Mouse (Mus musculus): ENCODE results near the gene Cpsf7. TPM values are rescaled to one million over a fixed set of nuclear protein-coding genes. Genes with fewer than 3 reads are reported as not detected.
A peak's percentile ranks its signal among the peaks of the same experiment; 100 is the strongest.

Cpsf7 gene
- polyA plus RNA-seq, 1 experiment from 2014 or later: 71.9 TPM

- CTCF ChIA-PET: interaction anchor here (0.9 to 1.4 kb wide), 3 partner anchors 8 to 13 kb away, joined by 3 to 6 read pairs (median 4); no protein-coding TSS in a partner anchor
- no peak for TF ChIP-seq CTCF (IDR thresholded peaks at IDR 0.05)
Measured at GRCm38 (mm10) chr19:10510759-10511330, 14.2 kb upstream of the Cpsf7 start.

DNA sequence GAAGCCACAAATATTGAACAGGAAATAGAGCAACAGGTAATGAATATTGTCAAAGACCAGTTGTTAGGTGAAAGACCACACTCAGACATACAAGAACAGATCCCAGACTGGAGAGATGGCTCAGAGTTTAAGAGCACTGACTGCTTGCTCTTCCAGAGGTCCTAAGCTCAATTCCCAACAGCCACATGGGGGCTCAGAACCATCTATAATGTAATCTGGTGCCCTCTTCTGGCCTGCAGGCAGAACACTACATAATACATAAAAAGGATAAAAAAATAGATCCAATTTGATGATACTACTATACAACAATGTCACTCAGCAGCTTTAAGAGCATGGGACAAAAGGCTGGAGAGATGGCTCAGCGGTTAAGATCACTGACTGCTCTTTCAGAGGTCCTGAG is 4.7 kb upstream of the Cpsf7 start:
- ATAC-seq (no peak), DNase-seq (ENCODE audit: low read depth, low spot score) (no peak)
- ChIA-PET CTCF (interaction anchor here (0.9 to 2.6 kb wide), 3 partner anchors 9 to 21 kb away, joined by 3 to 10 read pairs (median 4); no protein-coding TSS in a partner anchor), POLR2A (interaction anchor here (0.7 kb wide), 1 partner anchor 59 kb away, joined by 3 read pairs; no protein-coding TSS in a partner anchor)
- TF ChIP-seq CTCF (IDR thresholded peaks at IDR 0.05): peak; percentile 70
- in situ Hi-C loops (cut with MboI; ENCODE audit: low pct_unique_long_range_greater_than_20kb): no loop called here
- no peaks in the 10 kb centered on the region for H3K27me3 ChIP-seq

More at GRCm38 (mm10) chr19:10510759-10511330, 14.2 kb upstream of the Cpsf7 start:
- in situ Hi-C loops (cut with MboI; ENCODE audit: low pct_unique_long_range_greater_than_20kb): no loop called here
- H3K27me3 ChIP-seq: no peaks in the 10 kb centered on the region
- DNase-seq (ENCODE audit: low read depth, low spot score) (no peak), ATAC-seq (no peak)
- POLR2A ChIA-PET: no interaction called here

DNA sequence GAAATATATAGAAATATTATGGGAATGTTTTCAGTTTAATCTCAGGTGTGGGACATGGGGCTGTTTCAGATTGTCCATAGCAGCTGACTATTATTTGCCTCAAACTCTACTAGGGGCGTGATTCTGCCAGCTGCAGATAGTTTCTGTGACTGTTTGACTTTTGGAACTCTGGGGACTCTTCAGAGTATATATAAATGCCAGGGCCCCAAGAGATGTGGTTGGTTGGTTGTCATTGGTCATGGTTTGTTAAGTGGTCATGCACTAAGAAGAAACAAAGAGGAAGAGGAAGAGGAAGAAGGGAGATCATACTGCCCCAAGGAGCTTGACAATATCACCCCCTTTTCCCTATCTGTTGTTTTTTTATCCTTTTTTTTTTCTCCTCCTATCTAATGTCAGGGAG is 3.1 kb upstream of the Cpsf7 start:
- H3K27me3 ChIP-seq: no peaks in the 10 kb centered on the region
- POLR2A ChIA-PET: interaction anchor here (1.3 kb wide), 1 partner anchor 23 kb away, joined by 3 read pairs; no protein-coding TSS in a partner anchor
- CTCF ChIA-PET: interaction anchor here (1.0 to 2.9 kb wide), 2 partner anchors 20 to 25 kb away, joined by 3 to 12 read pairs; no protein-coding TSS in a partner anchor
- DNase-seq (ENCODE audit: low read depth, low spot score) (no peak), ATAC-seq (no peak)
- TF ChIP-seq CTCF (IDR thresholded peaks at IDR 0.05): no peak
- in situ Hi-C loops (cut with MboI; ENCODE audit: low pct_unique_long_range_greater_than_20kb): no loop called here

DNA sequence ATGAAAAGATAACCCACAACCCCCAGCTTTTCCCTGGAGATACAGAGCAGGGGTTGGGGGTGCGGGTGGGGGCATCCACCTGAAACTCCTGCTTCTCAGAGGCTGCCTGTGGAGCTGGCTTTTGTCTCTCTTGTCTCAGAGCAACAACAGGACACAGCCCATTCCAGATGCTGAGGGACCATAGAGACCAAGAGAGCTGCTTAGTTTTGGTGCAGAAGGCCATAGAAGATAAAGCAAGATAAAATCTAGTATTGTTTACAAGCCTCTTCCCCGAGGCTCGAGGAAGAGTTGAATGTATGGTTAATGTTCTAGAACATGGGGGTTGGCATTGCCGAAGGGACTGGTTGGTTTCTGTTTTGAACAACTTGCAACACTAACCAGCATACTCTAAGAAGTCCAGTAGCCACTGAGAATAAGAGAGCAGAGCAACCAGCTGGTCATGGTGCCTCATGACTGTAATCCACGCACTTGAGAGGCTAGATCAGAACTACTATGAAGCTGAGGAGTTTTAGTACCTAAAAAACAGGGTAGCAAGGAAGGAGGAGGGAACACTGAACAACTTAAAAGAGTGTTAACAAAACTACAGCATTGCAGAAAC is 1.5 kb upstream of the Cpsf7 start:
- no peaks in the 10 kb centered on the region for H3K27me3 ChIP-seq
- ChIA-PET CTCF (interaction anchor here (2.9 kb wide), 1 partner anchor 22 kb away, joined by 12 read pairs; no protein-coding TSS in a partner anchor), POLR2A (no interaction called here)
- ATAC-seq (no peak), DNase-seq (ENCODE audit: low read depth, low spot score) (no peak)
- no peak for TF ChIP-seq CTCF (IDR thresholded peaks at IDR 0.05)
- in situ Hi-C loops (cut with MboI; ENCODE audit: low pct_unique_long_range_greater_than_20kb): no loop called here

GRCm38 (mm10) chr19:10524784-10525105 is 321 bp upstream of the Cpsf7 start:
- DNase-seq (ENCODE audit: low read depth, low spot score) (peak; percentile 20), ATAC-seq (peak; percentile 45)
- no peaks in the 10 kb centered on the region for H3K27me3 ChIP-seq
- TF ChIP-seq CTCF (IDR thresholded peaks at IDR 0.05): no peak
- POLR2A ChIA-PET: interaction anchor here (0.6 to 1.2 kb wide), 2 partner anchors 19 to 36 kb away, joined by 3 read pairs; no protein-coding TSS in a partner anchor
- in situ Hi-C loops (cut with MboI; ENCODE audit: low pct_unique_long_range_greater_than_20kb): no loop called here
- CTCF ChIA-PET: interaction anchor here (1.1 to 2.3 kb wide), 2 partner anchors 12 to 15 kb away, joined by 4 to 8 read pairs; no protein-coding TSS in a partner anchor

DNA sequence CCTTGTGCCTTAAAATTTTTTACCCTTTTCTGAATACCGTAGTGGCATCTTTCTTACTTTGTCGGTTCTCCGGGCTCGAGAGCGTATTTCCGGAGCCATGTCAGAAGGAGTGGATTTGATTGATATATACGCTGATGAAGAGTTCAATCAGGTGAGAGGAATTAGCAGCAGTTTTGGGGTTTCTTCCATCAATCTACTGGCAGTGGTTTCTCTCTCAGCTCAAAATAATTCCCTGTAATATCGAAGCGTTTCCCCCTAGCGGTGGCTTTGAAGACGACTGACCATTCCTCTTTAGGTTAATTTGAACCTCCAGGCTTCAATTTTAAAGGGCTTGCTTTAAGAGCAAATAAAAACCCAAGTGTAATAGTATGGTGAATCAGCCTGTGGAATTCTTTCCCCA is 844 bp downstream of the Cpsf7 start, which contains the start of gene Sdhaf2:
TSS of gene Sdhaf2 (minus strand) at position 233 of the 400 bp plus-strand sequence.
- in situ Hi-C loops (cut with MboI; ENCODE audit: low pct_unique_long_range_greater_than_20kb): no loop called here
- ATAC-seq (no peak), DNase-seq (ENCODE audit: low read depth, low spot score) (peak; percentile 20)
- ChIA-PET POLR2A (interaction anchor here (0.6 to 1.3 kb wide), 7 partner anchors 10 to 1522 kb away, joined by 3 to 4 read pairs (median 3); partner anchors contain the start of gene Tmem216), CTCF (interaction anchor here (1.0 to 2.3 kb wide), 5 partner anchors 10 to 76 kb away, joined by 3 to 8 read pairs (median 4); no protein-coding TSS in a partner anchor)
- TF ChIP-seq CTCF (IDR thresholded peaks at IDR 0.05): peak; percentile 68
- no peaks in the 10 kb centered on the region for H3K27me3 ChIP-seq

DNA sequence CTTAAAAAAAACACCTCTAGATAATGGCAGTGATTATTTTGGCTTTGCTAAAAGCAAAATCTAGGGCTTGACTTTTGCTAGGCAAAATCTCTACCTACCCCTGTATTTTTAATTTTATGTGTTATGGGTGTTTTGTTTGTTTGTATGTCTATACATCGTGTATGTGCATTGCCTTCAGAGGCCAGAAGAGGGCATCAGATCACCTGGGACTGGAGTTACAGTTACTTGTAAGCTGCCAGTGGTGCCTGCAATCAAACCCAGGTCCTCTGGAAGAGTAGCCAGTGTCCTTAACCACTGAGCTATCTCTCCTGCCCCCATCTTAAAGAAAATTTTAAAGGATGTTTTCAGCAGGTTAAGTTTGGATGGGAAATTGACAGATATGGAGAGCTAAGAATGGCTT is 5.0 kb downstream of the Cpsf7 start:
- DNase-seq (ENCODE audit: low read depth, low spot score) (no peak), ATAC-seq (no peak)
- POLR2A ChIA-PET: no interaction called here
- in situ Hi-C loops (cut with MboI; ENCODE audit: low pct_unique_long_range_greater_than_20kb): no loop called here
- CTCF ChIA-PET: interaction anchor here (0.7 to 1.6 kb wide), 4 partner anchors 9 to 72 kb away, joined by 3 to 5 read pairs (median 4); no protein-coding TSS in a partner anchor
- H3K27me3 ChIP-seq: no peaks in the 10 kb centered on the region
- TF ChIP-seq CTCF (IDR thresholded peaks at IDR 0.05): peak; percentile 50

GRCm38 (mm10) chr19:10539454-10539853 is 14.4 kb downstream of the Cpsf7 start:
- no peak for ATAC-seq
- TF ChIP-seq CTCF (IDR thresholded peaks at IDR 0.05): no peak
- H3K27me3 ChIP-seq: no peaks in the 10 kb centered on the region
- POLR2A ChIA-PET: no interaction called here
- in situ Hi-C loops (cut with MboI; ENCODE audit: low pct_unique_long_range_greater_than_20kb): no loop called here
- DNase-seq (ENCODE audit: low read depth, low spot score): no peak
- CTCF ChIA-PET: interaction anchor here (0.9 to 2.5 kb wide), 5 partner anchors 9 to 36 kb away, joined by 3 to 14 read pairs (median 5); partner anchors contain the start of genes Cpsf7 and Sdhaf2

DNA sequence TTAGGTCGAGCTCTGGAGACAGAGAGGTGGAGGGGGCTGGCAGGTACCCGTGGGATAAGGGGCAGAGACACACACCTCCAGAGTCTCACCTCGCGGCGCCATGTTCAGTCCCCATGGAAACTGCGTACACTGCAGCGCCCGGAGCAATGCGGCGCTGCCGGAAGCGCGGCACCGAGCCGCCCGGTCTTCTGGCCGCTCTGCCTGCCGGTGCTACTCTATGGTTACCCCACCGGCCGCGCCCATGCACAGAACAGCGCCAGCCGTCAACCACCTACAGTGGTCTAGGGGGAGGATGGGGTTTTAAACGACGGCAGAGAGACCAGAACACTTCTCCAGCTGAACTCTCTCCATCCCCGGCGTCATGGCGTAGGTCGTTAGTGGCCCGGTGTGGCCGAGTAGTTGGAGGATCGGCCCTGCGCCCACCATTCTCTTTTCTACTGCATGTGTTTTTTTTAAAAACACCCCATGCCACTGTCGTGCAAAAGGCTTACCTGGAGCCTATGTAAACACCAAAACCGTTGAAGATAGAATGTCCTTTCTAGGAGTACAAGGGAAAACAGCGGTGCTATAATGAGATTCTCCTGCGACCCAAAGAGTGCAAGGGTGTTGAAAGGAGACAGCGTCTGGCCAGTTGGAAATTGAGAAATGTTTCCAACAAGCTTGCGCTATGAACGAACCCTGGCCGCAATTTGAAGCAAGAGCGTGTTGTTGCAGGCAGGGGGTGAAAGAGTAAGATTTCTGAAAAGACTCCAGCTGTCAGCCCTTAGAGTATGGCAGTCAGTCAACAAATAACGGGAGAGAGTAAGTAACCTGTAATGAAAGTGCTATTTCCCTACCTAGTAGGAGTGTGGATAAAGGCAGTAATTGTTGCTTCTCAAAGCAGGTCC is 30.8 kb downstream of the Cpsf7 start, which contains the start of gene Tmem216:
TSS of gene Tmem216 (minus strand) at position 615 of the 887 bp plus-strand sequence.
- TF ChIP-seq CTCF (IDR thresholded peaks at IDR 0.05): no peak
- ATAC-seq: peak; percentile 94
- DNase-seq (ENCODE audit: low read depth, low spot score): no peak
- ChIA-PET POLR2A (interaction anchor here (0.7 to 3.1 kb wide), 9 partner anchors 10 to 53 kb away, joined by 3 to 17 read pairs (median 4); partner anchors contain the start of genes Ddb1 and Tkfc), CTCF (interaction anchor here (1.0 to 3.4 kb wide), 3 partner anchors 17 to 47 kb away, joined by 3 to 14 read pairs (median 11); no protein-coding TSS in a partner anchor)
- in situ Hi-C loops (cut with MboI; ENCODE audit: low pct_unique_long_range_greater_than_20kb): no loop called here
- H3K27me3 ChIP-seq: no peaks in the 10 kb centered on the region

GRCm38 (mm10) chr19:10557001-10557400 is 31.9 kb downstream of the Cpsf7 start:
- in situ Hi-C loops (cut with MboI; ENCODE audit: low pct_unique_long_range_greater_than_20kb): no loop called here
- ATAC-seq: no peak

More at GRCm38 (mm10) chr19:10557001-10557400, 31.9 kb downstream of the Cpsf7 start:
- no peak for DNase-seq (ENCODE audit: low read depth, low spot score)
- H3K27me3 ChIP-seq: no peaks in the 10 kb centered on the region
- TF ChIP-seq CTCF (IDR thresholded peaks at IDR 0.05): no peak
- CTCF ChIA-PET: interaction anchor here (3.4 kb wide), 1 partner anchor 46 kb away, joined by 11 read pairs; no protein-coding TSS in a partner anchor
- POLR2A ChIA-PET: interaction anchor here (0.7 to 3.1 kb wide), 4 partner anchors 18 to 222 kb away, joined by 3 to 17 read pairs (median 4); partner anchors contain the start of genes Ddb1 and Tkfc
